Mouse (Mus musculus): ENCODE measurements around the gene Mapk1. TPM values are rescaled to one million over a fixed set of nuclear protein-coding genes. Genes with fewer than 3 reads are reported as not detected.

Gene Mapk1
- polyA plus RNA-seq (2016; fragmentation: Nextera tagmentation; extraction: Ambion mirVana) = 167 TPM in 2 replicates

DNA sequence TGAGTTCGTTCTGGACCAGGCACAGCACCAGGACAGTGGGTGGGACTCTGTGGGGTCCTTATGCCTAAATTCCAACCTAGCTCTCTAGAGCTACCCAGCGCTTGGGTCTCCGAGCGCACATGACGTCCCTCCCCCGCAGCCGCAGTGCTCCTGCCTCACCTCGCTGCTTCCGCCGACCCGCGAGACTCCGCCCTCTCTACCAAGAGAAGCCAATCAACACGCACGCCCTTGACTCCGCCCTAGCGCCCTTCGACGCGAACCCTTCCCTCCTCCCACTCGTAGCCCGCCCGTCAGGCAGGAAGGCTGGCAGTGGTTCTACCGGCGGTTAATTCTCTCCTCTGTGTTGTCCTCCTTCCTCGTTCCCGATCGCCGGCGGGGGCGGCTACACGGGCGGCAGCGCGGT is at the start of gene Mapk1:
Mapk1 (plus strand) TSS at position 252 of the 403 bp plus-strand sequence.
- ATAC-seq (ENCODE audit: low FRiP score, low read depth) = peak; percentile 98
- Histone ChIP-seq H3K36me3 (peaks cover 5% of the 10 kb centered on the region), H3K27me3 (no peaks in the 10 kb centered on the region), H3K27ac (replicated peaks) (peak within 1 kb of the TSS; percentile 92), H3K4me3 (peak within 1 kb of the TSS; percentile 94), H3K9ac (replicated peaks) (peak within 1 kb of the TSS; percentile 94), H3K9me3 (no peaks in the 10 kb centered on the region), H3K4me1 (peaks cover 22% of the 10 kb centered on the region), H3K4me2 (replicated peaks) (peak within 1 kb of the TSS; percentile 60)
- WGBS = under 1% methylated on average over 35 of the region's 35 CpGs

DNA sequence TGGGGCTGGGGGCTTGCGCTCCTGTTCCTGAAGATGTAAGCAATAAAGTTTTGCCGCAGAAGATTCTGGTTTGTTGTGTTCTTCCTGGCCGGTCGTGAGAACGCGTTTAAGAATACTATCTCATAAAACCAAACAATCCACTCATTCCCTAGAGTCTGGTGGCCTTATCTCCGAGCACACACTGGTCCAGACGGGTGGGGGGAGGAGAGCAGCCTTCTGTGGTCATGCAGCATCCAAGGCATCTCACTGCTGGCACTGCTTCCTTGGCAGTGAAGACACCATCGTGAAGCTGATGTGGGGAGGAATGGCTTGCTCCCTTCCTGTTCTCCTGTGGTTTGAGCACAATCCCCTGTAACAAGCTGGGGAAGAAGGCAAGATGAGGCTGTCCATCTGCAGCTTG is 43.6 kb upstream of the Mapk1 start:
- Histone ChIP-seq H3K27ac (replicated peaks) (no peak overlapping the region), H3K9me3 (no peaks in the 10 kb centered on the region), H3K9ac (replicated peaks) (no peak overlapping the region), H3K4me1 (no peaks in the 10 kb centered on the region), H3K27me3 (no peaks in the 10 kb centered on the region), H3K4me2 (replicated peaks) (no peak overlapping the region), H3K4me3 (no peak overlapping the region), H3K36me3 (no peaks in the 10 kb centered on the region)
- no peak for ATAC-seq (ENCODE audit: low FRiP score, low read depth)
- WGBS = 94% methylated on average over 9 of the region's 9 CpGs

DNA sequence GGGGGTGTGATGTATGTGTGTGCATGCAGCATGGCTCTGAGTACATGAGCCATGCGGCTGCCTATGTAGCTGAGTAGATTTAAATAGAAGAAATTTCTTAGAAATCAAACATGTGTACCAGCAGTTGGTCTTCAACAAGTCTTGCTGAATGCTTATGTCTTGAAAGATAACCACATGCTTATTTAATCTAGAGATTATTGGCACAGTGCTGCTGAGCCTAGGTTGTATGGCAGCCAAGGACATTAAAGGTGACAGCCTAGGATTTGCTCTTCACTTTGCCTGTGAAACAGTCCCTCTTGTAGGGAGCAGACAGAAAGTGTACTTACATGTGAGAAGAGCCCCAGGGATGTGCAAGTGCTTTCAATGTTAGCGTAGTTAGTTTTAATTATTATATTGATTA is 42.1 kb upstream of the Mapk1 start:
- H3K4me2 ChIP-seq (replicated peaks) = no peak overlapping the region
- ATAC-seq (ENCODE audit: low FRiP score, low read depth) = no peak
- H3K4me3 ChIP-seq = no peak overlapping the region
- H3K4me1 ChIP-seq = no peaks in the 10 kb centered on the region
- H3K36me3 ChIP-seq = no peaks in the 10 kb centered on the region
- no peak overlapping the region for H3K9ac ChIP-seq (replicated peaks)
- H3K9me3 ChIP-seq = no peaks in the 10 kb centered on the region
- WGBS = 92% methylated on average over 2 of the region's 2 CpGs
- no peak overlapping the region for H3K27ac ChIP-seq (replicated peaks)
- no peaks in the 10 kb centered on the region for H3K27me3 ChIP-seq

DNA sequence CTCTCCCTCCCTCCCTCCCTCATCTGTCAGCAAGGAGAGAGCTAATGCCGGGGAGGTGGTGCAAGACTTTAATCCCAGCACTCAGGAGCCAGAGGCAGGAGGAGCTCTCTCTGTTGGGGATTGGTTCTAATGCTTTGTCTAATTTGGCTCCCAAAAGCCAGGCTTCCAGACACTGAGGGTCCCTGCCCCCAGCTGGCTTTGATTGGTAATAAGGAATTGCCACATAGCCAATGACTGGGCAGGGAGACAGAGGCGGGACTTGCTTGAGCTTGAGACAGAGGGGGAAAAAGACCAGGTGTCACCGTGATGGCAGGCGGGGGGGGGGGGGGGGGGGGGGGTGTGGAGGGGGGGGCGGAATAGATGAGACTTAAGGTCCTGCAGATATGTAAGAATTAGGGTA is 24.6 kb upstream of the Mapk1 start:
- 23% methylated on average over 3 of the region's 5 CpGs for WGBS
- Histone ChIP-seq H3K9ac (replicated peaks) (no peak overlapping the region), H3K4me2 (replicated peaks) (no peak overlapping the region), H3K27me3 (no peaks in the 10 kb centered on the region), H3K4me3 (no peak overlapping the region), H3K4me1 (no peaks in the 10 kb centered on the region), H3K9me3 (no peaks in the 10 kb centered on the region), H3K36me3 (no peaks in the 10 kb centered on the region), H3K27ac (replicated peaks) (no peak overlapping the region)
- 0 out of 2 replicates have a peak, but pooled peaks have one; percentile 56 for ATAC-seq (ENCODE audit: low FRiP score, low read depth)

DNA sequence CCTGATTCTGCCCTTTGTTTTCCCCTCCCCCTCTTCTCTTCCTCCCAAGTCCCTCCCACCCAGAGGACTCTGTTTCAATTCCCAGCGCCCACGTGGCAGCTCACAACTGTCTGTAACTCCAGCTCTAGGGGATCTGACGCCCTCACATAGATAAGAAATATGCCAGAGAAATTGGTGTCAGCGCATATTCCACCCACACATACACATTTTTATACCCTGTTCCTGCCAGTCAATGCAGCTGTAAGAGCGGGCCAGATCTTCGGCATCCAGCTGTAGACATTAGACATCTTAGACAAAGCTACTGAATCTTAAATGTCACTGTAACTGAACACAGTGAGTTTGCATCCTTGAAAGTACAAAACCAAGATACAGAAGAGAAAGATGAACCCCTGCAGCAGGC is 23.3 kb upstream of the Mapk1 start:
- Histone ChIP-seq H3K36me3 (no peaks in the 10 kb centered on the region), H3K4me2 (replicated peaks) (no peak overlapping the region), H3K9ac (replicated peaks) (no peak overlapping the region), H3K4me1 (no peaks in the 10 kb centered on the region), H3K27me3 (no peaks in the 10 kb centered on the region), H3K9me3 (no peaks in the 10 kb centered on the region), H3K27ac (replicated peaks) (no peak overlapping the region), H3K4me3 (no peak overlapping the region)
- ATAC-seq (ENCODE audit: low FRiP score, low read depth) = no peak
- WGBS = 87% methylated on average over 6 of the region's 6 CpGs

DNA sequence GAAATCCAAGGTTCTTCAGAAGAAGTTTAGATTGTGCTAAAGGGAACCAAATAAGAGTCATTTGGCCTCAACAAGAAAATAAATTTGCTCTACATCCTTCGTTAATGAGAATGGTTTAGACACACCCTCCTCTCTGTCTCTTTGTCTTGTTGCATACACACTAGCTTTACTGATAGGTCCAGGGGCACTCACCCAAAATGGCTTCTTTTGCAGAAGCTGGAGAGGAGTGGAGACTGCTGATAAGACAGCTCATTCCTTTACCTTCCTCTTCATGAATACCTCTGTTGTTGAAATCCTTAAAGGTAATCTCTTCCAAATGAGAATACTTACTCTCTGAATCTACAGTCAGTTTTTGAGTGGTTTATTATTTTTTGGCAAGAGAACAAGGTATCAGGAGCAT is 18.0 kb upstream of the Mapk1 start:
- Histone ChIP-seq H3K27ac (replicated peaks) (no peak overlapping the region), H3K4me2 (replicated peaks) (no peak overlapping the region), H3K36me3 (no peaks in the 10 kb centered on the region), H3K4me3 (no peak overlapping the region), H3K9me3 (no peaks in the 10 kb centered on the region), H3K4me1 (no peaks in the 10 kb centered on the region), H3K9ac (replicated peaks) (no peak overlapping the region), H3K27me3 (no peaks in the 10 kb centered on the region)
- ATAC-seq (ENCODE audit: low FRiP score, low read depth) = no peak
- WGBS = 61% methylated on average over 1 of the region's 1 CpGs

DNA sequence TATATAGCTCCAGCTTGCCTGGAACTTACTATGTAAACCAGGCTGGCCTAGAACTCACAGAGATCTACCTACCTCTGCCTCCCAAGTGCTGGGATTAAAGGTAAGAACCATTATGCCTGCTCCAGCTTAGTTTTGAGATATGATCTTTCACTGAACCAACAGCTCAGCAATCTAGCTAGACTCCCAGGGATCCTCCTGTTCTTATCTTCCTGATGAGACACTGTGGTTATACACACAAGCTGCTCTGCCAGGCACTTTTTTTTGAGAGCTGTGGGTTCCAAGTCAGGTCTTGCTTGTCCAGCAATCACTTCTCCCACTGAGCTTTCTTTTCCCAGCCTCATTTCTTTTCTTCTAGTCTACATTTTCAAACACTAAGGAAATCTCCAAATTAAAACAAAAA is 16.9 kb upstream of the Mapk1 start:
- no peaks in the 10 kb centered on the region for H3K4me1 ChIP-seq
- H3K36me3 ChIP-seq = no peaks in the 10 kb centered on the region
- no peak for ATAC-seq (ENCODE audit: low FRiP score, low read depth)
- H3K9me3 ChIP-seq = no peaks in the 10 kb centered on the region
- H3K27ac ChIP-seq (replicated peaks) = no peak overlapping the region
- no peak overlapping the region for H3K4me3 ChIP-seq
- no peak overlapping the region for H3K4me2 ChIP-seq (replicated peaks)
- H3K27me3 ChIP-seq = no peaks in the 10 kb centered on the region
- no peak overlapping the region for H3K9ac ChIP-seq (replicated peaks)

DNA sequence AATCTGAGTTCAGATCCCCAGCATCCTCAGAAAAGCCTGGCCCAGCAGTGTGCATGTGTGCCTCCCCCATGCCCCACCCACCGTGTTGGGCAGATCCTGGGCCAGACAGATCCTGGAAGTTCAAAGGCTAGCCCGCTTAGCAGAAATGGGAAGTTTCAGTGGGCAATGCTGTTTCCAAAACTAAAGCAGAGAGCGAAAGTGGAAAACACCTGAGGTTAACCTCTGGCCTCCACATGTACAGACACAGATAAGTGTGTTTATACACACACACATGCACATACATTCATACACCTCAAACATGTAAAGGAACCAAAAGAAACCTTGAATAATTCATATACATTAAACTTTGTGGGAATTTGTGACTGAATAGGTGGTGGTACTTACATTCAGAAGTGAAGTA is 5.1 kb upstream of the Mapk1 start:
- WGBS = 89% methylated on average over 3 of the region's 3 CpGs
- ATAC-seq (ENCODE audit: low FRiP score, low read depth) = no peak
- H3K4me3 ChIP-seq = no peak overlapping the region
- H3K4me1 ChIP-seq = 0 out of 2 replicates have a peak, but pooled peaks cover 2% of the 10 kb centered on the region
- H3K27me3 ChIP-seq = no peaks in the 10 kb centered on the region
- H3K36me3 ChIP-seq = no peaks in the 10 kb centered on the region
- H3K9me3 ChIP-seq = no peaks in the 10 kb centered on the region
- no peak overlapping the region for H3K27ac ChIP-seq (replicated peaks)
- H3K4me2 ChIP-seq (replicated peaks) = no peak overlapping the region
- H3K9ac ChIP-seq (replicated peaks) = no peak overlapping the region

DNA sequence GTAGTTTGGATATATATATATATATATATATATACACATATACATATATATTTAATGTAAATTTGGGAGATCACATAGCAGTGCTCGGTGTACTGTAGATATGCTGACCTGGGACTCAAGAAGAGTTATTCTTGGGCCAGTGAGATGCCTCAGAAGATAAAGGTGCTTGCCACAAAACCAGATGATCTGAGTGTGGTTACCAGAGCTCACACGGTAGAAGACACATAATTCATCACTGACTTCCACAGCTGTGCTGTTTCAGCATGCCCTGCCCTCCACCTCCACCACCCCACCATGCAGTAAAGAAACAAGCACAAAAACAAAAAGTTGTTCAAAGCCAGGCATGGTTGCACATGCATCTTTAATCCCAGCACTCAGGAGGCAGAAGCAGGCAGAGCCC is 4.4 kb upstream of the Mapk1 start:
- Histone ChIP-seq H3K4me1 (0 out of 2 replicates have a peak, but pooled peaks cover 2% of the 10 kb centered on the region), H3K9ac (replicated peaks) (no peak overlapping the region), H3K4me3 (no peak overlapping the region), H3K27me3 (no peaks in the 10 kb centered on the region), H3K4me2 (replicated peaks) (no peak overlapping the region), H3K36me3 (no peaks in the 10 kb centered on the region), H3K9me3 (no peaks in the 10 kb centered on the region), H3K27ac (replicated peaks) (no peak overlapping the region)
- WGBS = 81% methylated on average over 2 of the region's 2 CpGs
- no peak for ATAC-seq (ENCODE audit: low FRiP score, low read depth)

DNA sequence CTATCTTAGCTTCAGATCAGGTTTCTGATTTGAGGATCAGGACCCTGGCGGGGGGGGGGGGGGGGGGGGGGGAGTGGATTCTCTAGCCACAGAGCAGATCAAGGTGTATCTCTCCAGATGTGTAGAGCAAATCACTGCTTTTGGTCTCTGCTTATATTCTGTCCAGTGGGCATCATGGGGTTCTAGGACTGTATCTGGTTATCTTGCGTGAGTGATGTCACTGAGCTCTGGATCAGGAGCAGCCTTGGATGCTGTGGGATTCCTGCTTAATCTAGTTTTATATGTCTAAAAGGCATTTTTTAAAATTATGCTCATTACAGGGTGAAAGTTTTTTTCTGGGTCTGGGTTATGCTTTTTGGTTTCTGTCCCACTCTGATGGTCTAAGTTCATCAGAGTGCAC is 546 bp upstream of the Mapk1 start:
- 60% methylated on average over 1 of the region's 2 CpGs for WGBS
- H3K4me1 ChIP-seq = peaks cover 22% of the 10 kb centered on the region
- H3K27me3 ChIP-seq = no peaks in the 10 kb centered on the region
- peak overlapping the region; percentile 92; the same call in 1 of the 2 replicates for H3K27ac ChIP-seq (replicated peaks)
- peak; percentile 63 for ATAC-seq (ENCODE audit: low FRiP score, low read depth)
- peak overlapping the region; percentile 94 for H3K9ac ChIP-seq (replicated peaks)
- peaks cover 3% of the 10 kb centered on the region; the same call in 1 of the 2 replicates for H3K36me3 ChIP-seq
- H3K4me2 ChIP-seq (replicated peaks) = peak overlapping the region; percentile 60
- no peaks in the 10 kb centered on the region for H3K9me3 ChIP-seq
- H3K4me3 ChIP-seq = peak overlapping the region; percentile 94

DNA sequence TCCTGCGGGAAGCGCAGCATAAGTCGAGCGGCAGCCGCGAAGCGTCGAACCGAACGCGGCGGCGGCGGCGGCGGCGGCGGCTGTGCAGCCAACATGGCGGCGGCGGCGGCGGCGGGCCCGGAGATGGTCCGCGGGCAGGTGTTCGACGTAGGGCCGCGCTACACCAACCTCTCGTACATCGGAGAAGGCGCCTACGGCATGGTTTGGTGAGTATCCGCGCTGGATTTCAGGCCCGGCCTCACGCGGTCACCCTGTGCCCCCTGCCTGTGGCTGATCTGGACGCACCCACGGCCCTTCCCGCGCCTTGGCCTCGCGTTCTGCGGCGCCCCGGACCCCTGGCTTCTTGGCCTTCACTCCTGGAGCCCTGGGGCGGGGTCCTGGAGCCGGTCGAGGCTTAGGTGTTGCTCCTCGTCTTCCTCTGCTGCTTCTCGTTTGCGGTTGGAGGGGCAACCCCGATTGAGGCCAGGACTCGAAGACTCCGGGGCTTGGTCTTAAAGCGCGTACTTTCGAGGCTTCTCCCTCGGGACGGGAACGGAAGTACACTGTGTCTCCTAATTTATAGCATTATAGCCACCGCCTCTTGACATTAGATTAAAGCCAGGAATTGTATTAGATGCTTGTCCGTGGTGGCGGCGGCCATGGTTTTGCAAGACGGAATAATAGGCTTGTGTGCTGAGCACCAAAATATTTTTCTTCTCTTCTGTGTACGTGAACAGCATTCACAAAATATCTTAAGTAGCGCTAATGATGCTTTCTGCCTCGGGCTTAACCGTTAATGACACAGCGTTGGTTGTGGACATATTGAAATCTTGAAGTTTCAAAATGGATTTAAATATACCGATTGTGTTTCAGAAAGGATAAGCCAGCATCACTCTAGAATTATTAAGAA is 596 bp downstream of the Mapk1 start:
- peak overlapping the region; percentile 94 for H3K4me3 ChIP-seq
- H3K9ac ChIP-seq (replicated peaks) = peak overlapping the region; percentile 94
- WGBS = under 1% methylated on average over 49 of the region's 75 CpGs
- H3K9me3 ChIP-seq = no peaks in the 10 kb centered on the region
- H3K27me3 ChIP-seq = no peaks in the 10 kb centered on the region
- ATAC-seq (ENCODE audit: low FRiP score, low read depth) = peak; percentile 78
- H3K27ac ChIP-seq (replicated peaks) = peak overlapping the region; percentile 92
- peaks cover 11% of the 10 kb centered on the region for H3K36me3 ChIP-seq
- peak overlapping the region; percentile 60 for H3K4me2 ChIP-seq (replicated peaks)
- H3K4me1 ChIP-seq = peaks cover 22% of the 10 kb centered on the region

DNA sequence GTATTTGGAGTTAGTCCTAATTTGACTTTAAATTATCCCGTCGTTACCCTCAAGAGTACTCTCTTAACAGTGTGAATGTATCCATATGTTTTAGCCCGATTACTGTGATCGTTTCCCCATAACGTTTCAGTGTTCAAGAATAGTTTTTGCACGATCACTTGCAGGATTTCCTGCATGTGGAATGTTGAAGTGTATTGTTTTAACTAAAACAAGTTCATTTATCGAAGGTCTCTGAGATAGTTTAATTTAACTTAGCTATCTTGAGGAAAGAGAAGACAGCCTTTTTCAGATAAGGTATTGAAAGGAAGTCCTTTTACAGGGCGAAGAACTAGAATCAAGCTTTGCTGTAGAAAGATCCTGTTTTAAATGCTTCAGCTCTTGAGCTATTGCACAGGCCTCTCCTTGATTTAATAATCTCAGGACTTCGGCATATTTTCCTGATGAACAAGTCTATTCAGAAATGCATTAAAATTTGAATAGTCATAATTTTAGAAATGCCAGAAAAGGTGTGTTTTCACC is 1.3 kb downstream of the Mapk1 start:
- ATAC-seq (ENCODE audit: low FRiP score, low read depth) = no peak
- Histone ChIP-seq H3K4me1 (peaks cover 22% of the 10 kb centered on the region), H3K27me3 (no peaks in the 10 kb centered on the region), H3K36me3 (peaks cover 18% of the 10 kb centered on the region), H3K9ac (replicated peaks) (peak overlapping the region; percentile 94), H3K9me3 (no peaks in the 10 kb centered on the region), H3K4me2 (replicated peaks) (peak overlapping the region; percentile 60), H3K27ac (replicated peaks) (no peak overlapping the region), H3K4me3 (peak overlapping the region; percentile 94)
- 34% methylated on average over 9 of the region's 9 CpGs for WGBS
